Mouse (Mus musculus) intestine, postnatal 0 days (tissue): Measurements from ENCODE around the gene Klf2. TPM values are rescaled to one million over a fixed set of nuclear protein-coding genes. Genes with fewer than 3 reads are reported as not detected.

ENCODE experiments used
- ATAC-seq: fragments of 200-750 bp; cut with Nextera tagmentation; 2 replicates; pipeline ENCODE4 v1.8.0; 2017; ENCODE audit warnings: mild to moderate bottlenecking, moderate TSS enrichment, moderate library complexity
- H3K27ac ChIP-seq: fragments of 300-500 bp; sonication (generic); 2 replicates; pipeline ENCODE4 v1.5.1; 2014; ENCODE audit warnings: mild to moderate bottlenecking, low read depth, low read length, moderate library complexity
- H3K27me3 ChIP-seq: fragments of 300-500 bp; sonication (generic); replicated peaks from 2 replicates; pipeline ENCODE4 v1.6.1; 2014; ENCODE audit warnings: low read length, mixed read lengths; ENCODE audit not compliant: control insufficient read depth, insufficient read depth
- H3K36me3 ChIP-seq: fragments of 300-500 bp; sonication (generic); 2 replicates; pipeline ENCODE4 v1.6.1; 2014; ENCODE audit warnings: mild to moderate bottlenecking, moderate library complexity; ENCODE audit not compliant: control insufficient read depth, insufficient read depth
- H3K4me1 ChIP-seq: fragments of 300-500 bp; sonication (generic); replicated peaks from 2 replicates; pipeline ENCODE4 v1.6.1; 2014; ENCODE audit warnings: antibody characterized with exemption, low read length, mixed read lengths; ENCODE audit not compliant: control insufficient read depth, insufficient read depth
- H3K4me2 ChIP-seq: fragments of 300-500 bp; sonication (generic); replicated peaks from 2 replicates; pipeline ENCODE4 v1.6.1; 2014; ENCODE audit warnings: low read depth, mild to moderate bottlenecking, moderate library complexity
- H3K4me3 ChIP-seq: fragments of 300-500 bp; sonication (generic); 2 replicates; pipeline ENCODE4 v1.5.1; 2014; ENCODE audit warnings: low read depth, low read length
- H3K9ac ChIP-seq: fragments of 300-500 bp; sonication (generic); 2 replicates; pipeline ENCODE4 v1.6.1; 2014; ENCODE audit warnings: mild to moderate bottlenecking, low read depth, low read length
- H3K9me3 ChIP-seq: fragments of 300-500 bp; sonication (generic); 2 replicates; pipeline ENCODE4 v1.6.1; 2016; ENCODE audit warnings: mixed run types; ENCODE audit not compliant: control insufficient read depth
- CTCF ChIP-seq: sonication (generic); IDR thresholded peaks from 2 replicates; pipeline ENCODE4 v1.5.1; 2016; ENCODE audit warnings: low read depth, mild to moderate bottlenecking, control low read depth, antibody characterized with exemption, moderate library complexity
- WGBS: fragments of 180-500 bp; shearing (Covaris S2); extraction: QIAGEN DNeasy Blood & Tissue Kit; methylation state at CpG from one replicate; pipeline ENCODE4 v1.1.7; 2014; 5-methylcytosine and 5-hydroxymethylcytosine counted together
- polyA plus RNA-seq: library from polyadenylated mRNA; unstranded; fragments of >200 nt; fragmentation: Nextera tagmentation; extraction: Ambion mirVana; gene quantifications from 2 replicates; pipeline ENCODE4 v1.2.1, GENCODE M21; 2015

The Klf2 gene
- polyA plus RNA-seq, 1 experiment from 2014 or later, result 8.9 TPM

DNA sequence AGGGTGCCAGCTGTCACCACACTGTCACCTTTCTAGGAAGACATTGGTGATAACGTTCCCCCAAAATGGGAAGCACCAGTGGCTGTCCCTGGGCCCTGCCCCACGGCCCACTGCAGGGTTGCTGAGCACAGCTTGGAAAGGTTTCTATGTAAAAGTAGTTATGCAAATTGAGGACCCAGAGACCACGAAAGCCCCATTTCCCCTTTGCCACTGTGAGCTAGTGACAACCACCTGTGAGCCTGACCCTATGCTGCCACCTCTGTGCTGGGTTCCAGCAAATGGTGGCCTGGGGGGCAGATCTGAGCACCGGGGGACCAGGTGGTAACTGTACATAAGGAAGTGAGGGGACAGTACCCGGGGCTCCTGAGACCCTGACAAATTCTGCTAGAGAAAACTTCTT is 45.0 kb upstream of the Klf2 start:
- Histone ChIP-seq H3K27me3 (no peaks in the 10 kb centered on the region), H3K27ac (no peak overlapping the region), H3K9ac (no peak overlapping the region), H3K4me3 (no peak overlapping the region), H3K4me2 (no peak overlapping the region), H3K36me3 (no peaks in the 10 kb centered on the region), H3K9me3 (no peaks in the 10 kb centered on the region), H3K4me1 (no peaks in the 10 kb centered on the region)
- TF ChIP-seq CTCF, result no peak
- ATAC-seq, result no peak
- 68% methylated on average over 5 of the region's 5 CpGs for WGBS

GRCm38 (mm10) chr8:72277244-72277643 is 41.6 kb upstream of the Klf2 start:
- TF ChIP-seq CTCF, result no peak
- Histone ChIP-seq H3K27me3 (no peaks in the 10 kb centered on the region), H3K36me3 (no peaks in the 10 kb centered on the region), H3K4me2 (no peak overlapping the region), H3K27ac (no peak overlapping the region), H3K4me1 (no peaks in the 10 kb centered on the region), H3K9ac (no peak overlapping the region), H3K4me3 (no peak overlapping the region), H3K9me3 (no peaks in the 10 kb centered on the region)
- no peak for ATAC-seq
- WGBS, result 43% methylated on average over 3 of the region's 3 CpGs

- Histone ChIP-seq H3K4me1 (no peaks in the 10 kb centered on the region), H3K36me3 (no peaks in the 10 kb centered on the region), H3K9me3 (no peaks in the 10 kb centered on the region), H3K4me2 (no peak overlapping the region), H3K27me3 (no peaks in the 10 kb centered on the region), H3K9ac (no peak overlapping the region), H3K4me3 (no peak overlapping the region), H3K27ac (no peak overlapping the region)
- no peak for ATAC-seq
- WGBS, result 79% methylated on average over 7 of the region's 7 CpGs
- TF ChIP-seq CTCF, result no peak
Observed at GRCm38 (mm10) chr8:72279151-72279550, 39.7 kb upstream of the Klf2 start.

- no peak for TF ChIP-seq CTCF
- WGBS, result 34% methylated on average over 3 of the region's 3 CpGs
- no peak overlapping the region for H3K4me2 ChIP-seq
- H3K9ac ChIP-seq, result no peak overlapping the region
- ATAC-seq, result no peak
- no peaks in the 10 kb centered on the region for H3K9me3 ChIP-seq
- no peak overlapping the region for H3K27ac ChIP-seq
- no peaks in the 10 kb centered on the region for H3K4me1 ChIP-seq
- H3K4me3 ChIP-seq, result no peak overlapping the region
- H3K27me3 ChIP-seq, result no peaks in the 10 kb centered on the region
- no peaks in the 10 kb centered on the region for H3K36me3 ChIP-seq
Observed at GRCm38 (mm10) chr8:72281634-72282033, 37.2 kb upstream of the Klf2 start.

DNA sequence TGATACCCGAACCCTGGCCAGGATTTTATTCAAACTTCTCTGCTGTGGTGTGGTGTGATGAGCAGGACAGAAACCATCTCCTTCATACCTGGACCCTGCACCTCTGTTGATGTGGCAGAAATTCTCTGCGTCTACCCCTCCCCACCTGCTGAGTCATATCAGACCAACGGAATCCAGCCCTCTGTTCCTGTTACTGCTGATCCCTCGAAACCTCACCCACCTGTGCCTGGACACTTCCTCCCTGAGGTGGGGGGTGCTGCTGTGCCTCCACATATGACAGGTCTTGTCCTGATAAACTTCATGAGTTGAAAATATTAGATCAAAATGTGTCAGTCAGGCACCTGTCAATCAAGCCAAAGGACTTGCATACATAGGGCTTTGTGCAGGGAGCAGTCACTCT is 33.5 kb upstream of the Klf2 start:
- no peak for ATAC-seq
- H3K4me1 ChIP-seq, result no peaks in the 10 kb centered on the region
- H3K9ac ChIP-seq, result no peak overlapping the region
- H3K36me3 ChIP-seq, result no peaks in the 10 kb centered on the region
- no peaks in the 10 kb centered on the region for H3K27me3 ChIP-seq
- H3K9me3 ChIP-seq, result no peaks in the 10 kb centered on the region
- H3K27ac ChIP-seq, result no peak overlapping the region
- H3K4me2 ChIP-seq, result no peak overlapping the region
- no peak for TF ChIP-seq CTCF
- 52% methylated on average over 4 of the region's 4 CpGs for WGBS
- no peak overlapping the region for H3K4me3 ChIP-seq

- Histone ChIP-seq H3K9me3 (no peaks in the 10 kb centered on the region), H3K4me2 (no peak overlapping the region), H3K27me3 (no peaks in the 10 kb centered on the region), H3K27ac (no peak overlapping the region), H3K4me3 (no peak overlapping the region), H3K4me1 (no peaks in the 10 kb centered on the region), H3K36me3 (no peaks in the 10 kb centered on the region), H3K9ac (no peak overlapping the region)
- no peak for TF ChIP-seq CTCF
- ATAC-seq, result no peak
Observed at GRCm38 (mm10) chr8:72289051-72289450, 29.8 kb upstream of the Klf2 start.

DNA sequence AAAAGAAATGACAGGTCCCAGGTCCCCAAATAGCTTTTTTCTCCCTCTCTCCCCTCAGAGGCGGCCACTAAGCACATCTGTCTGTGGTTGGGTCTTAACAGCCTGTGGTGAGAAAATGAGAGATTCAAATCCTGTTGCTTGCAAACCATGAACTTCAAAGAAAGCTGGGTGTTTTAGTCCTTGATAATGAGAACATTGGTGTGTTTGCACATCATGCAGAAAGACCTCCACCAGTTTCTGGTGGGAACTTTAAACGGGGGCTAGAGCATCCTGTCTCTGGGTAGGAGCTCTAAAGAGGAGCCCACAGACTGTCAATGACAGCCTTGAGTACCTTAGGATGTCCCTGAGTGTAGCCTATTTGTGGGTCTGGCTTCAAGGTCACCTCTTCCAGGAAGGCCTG is 27.7 kb upstream of the Klf2 start:
- no peak for TF ChIP-seq CTCF
- H3K27ac ChIP-seq, result no peak overlapping the region
- WGBS, result 77% methylated on average over 2 of the region's 2 CpGs
- no peak overlapping the region for H3K4me2 ChIP-seq
- H3K27me3 ChIP-seq, result no peaks in the 10 kb centered on the region
- H3K36me3 ChIP-seq, result no peaks in the 10 kb centered on the region
- ATAC-seq, result no peak
- no peaks in the 10 kb centered on the region for H3K4me1 ChIP-seq
- H3K9ac ChIP-seq, result no peak overlapping the region
- H3K9me3 ChIP-seq, result no peaks in the 10 kb centered on the region
- no peak overlapping the region for H3K4me3 ChIP-seq
